Mouse (Mus musculus): Measurements from ENCODE around the gene Dnajc3.

Dnajc3 gene

GRCm38 (mm10) chr14:118932956-118933355, 4.8 kb upstream of the Dnajc3 start:
- DNase-seq: peak; percentile 64

GRCm38 (mm10) chr14:118934686-118935085, 3.1 kb upstream of the Dnajc3 start:
- no peak for DNase-seq

GRCm38 (mm10) chr14:118936236-118936635, 1.5 kb upstream of the Dnajc3 start:
- DNase-seq: no peak

GRCm38 (mm10) chr14:118936952-118937351, 824 bp upstream of the Dnajc3 start:
- no peak for DNase-seq

- DNase-seq: no peak
Observed at GRCm38 (mm10) chr14:118938551-118938950, 775 bp downstream of the Dnajc3 start.

DNA sequence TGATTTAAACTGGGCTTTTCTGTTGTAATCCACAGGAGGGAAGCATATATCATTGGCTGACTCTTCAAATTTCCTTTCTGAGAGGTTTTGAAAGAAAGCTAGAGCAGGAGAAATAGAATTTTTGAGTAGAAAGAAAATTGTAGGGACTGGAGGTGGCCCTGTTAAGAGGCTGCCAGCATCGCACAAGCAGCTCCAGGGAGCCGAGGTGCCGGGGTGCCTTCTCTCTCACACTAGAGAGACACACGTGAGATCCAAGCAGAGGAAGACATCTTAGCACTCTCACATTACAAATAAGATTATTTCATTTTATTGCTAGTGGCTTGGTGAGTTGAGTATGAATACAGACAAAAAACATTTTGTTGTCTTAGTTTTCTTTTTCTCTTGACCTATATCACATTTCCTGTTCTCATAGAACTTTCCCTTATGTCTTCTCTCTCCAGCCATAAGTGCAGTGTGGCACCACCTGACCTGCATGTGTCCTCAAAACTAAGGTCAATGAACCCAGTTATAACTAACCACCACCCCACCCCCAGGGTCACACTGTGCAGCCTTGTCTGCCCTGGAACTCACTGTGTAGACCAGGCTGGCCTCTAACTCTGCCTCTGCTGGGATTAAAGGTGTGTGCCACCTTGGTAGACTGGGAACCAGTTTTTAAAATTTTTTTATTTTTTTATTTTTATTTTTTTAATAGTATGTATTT, 3.2 kb downstream of the Dnajc3 start:
- peak; percentile 57 for DNase-seq

DNA sequence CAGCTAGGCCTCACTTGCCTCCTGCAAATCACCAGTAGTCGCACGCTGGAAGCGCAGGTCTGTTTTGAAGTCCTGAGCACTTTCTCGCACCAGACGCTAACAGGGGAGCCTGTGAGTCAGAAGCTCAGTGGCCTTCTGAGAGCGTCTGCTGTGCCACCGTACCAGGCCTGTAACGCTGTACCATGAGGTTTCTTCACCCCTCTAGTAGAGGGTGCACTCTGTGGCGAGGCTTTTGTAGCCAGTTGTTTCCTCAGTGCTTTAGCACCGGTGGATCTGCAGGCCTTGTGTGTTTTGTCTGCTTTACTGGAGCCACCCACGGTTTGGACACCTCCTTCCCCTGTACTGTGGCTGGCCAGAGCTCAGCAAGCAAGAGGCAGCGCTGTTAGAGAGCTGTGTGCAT, 4.3 kb downstream of the Dnajc3 start:
- no peak for DNase-seq

- no peak for DNase-seq
Observed at GRCm38 (mm10) chr14:118944702-118945101, 6.9 kb downstream of the Dnajc3 start.

DNA sequence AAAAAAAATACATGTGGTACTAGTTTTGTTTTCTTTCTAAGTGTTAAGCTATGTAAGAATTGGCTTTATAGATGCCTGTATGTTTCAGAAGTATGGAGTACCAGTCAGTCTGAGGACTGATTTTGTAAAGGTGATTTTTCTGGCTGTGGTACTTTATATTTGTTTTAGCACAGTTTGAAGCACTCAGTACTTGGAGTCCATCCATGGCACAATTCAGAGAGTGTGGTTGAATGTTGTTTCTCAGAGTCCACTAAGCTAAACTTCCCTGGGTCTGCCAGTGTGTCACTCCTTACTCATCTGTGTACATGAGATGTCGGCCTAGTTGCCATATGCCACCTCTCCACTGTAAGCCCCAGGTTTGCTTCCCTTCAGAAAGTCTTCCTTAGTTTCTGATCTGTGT, 11.1 kb downstream of the Dnajc3 start:
- no peak for DNase-seq

DNA sequence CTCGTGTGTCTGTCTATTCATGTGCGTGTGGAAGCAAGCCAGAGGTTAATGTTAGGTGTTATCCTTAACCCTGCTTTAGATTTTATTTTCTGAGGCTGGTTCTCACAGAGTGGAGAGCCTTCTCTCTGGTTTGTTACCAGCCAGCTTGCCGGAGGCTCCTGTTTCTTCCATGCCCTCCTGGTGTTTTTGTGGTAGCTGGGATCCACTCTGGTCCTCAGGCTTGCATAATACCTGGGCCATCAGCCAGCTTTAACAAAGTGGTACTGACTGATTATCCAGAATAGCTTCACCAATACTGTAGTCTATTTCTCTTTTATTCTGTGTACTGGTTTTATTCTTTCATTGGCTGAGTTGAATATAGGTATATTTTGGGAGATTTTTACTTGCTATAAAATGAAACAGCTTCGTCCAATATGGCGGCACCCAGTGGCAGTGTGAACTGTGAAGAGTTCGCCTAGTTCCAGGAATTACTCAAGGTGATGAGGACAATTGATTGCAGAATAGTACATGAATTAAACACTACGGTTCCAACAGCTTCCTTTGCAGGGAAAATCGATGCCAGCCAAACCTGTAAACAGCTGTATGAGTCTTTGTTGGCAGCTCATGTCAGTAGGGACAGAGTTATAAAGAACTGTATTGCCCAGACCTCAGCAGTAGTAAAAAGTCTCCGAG, 14.3 kb downstream of the Dnajc3 start:
- no peak for DNase-seq

- DNase-seq: no peak
Observed at GRCm38 (mm10) chr14:118958010-118958409, 20.2 kb downstream of the Dnajc3 start.

DNA sequence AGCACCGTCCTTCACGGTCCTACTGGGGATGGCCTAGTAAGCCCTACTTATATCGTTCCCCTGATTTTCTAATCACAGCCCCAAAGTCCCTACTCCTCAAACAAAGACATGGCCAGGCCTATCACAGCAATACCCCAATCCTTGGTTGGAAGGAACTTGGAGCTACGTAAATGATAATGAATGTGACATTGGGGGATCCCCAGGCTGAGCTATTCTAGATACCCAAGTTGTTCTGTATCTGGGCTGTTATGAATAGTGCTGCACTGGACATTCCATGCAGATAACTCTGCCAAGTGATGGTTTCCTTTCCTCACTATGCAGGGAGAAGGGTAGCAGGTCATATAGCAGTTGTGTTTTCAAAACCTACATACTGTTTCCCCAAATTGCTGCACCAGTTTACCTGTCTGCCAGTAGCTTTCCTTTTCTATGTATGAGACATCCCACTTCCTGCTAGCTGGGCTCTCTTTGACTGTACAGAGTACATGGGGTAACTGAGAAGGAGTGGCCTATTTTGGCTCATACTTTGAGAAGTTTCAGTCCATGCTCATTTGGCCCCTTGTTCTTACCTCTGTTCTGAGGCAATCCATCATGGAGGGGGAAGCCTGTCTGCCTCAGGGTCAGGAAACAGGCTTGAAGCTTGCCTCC, 27.7 kb downstream of the Dnajc3 start:
- DNase-seq: no peak

- DNase-seq: no peak
Observed at GRCm38 (mm10) chr14:118967646-118968045, 29.9 kb downstream of the Dnajc3 start.

DNA sequence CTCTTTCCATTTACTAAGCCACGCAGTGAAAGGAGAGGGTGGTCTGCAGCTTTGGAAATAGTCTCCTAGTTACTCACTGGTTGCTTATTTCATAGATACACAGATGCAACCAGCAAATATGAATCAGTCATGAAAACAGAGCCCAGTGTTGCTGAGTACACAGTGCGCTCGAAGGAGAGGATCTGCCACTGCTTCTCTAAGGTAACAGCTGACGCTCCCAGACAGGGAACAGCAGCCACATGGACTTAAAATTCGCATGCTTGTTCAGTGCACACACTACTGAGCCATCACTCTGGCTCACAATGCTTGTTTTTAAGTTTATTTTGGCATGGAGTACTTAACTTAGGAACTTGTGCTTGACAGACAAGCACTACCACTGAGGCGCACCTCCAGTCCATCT, 34.5 kb downstream of the Dnajc3 start:
- DNase-seq: no peak

DNA sequence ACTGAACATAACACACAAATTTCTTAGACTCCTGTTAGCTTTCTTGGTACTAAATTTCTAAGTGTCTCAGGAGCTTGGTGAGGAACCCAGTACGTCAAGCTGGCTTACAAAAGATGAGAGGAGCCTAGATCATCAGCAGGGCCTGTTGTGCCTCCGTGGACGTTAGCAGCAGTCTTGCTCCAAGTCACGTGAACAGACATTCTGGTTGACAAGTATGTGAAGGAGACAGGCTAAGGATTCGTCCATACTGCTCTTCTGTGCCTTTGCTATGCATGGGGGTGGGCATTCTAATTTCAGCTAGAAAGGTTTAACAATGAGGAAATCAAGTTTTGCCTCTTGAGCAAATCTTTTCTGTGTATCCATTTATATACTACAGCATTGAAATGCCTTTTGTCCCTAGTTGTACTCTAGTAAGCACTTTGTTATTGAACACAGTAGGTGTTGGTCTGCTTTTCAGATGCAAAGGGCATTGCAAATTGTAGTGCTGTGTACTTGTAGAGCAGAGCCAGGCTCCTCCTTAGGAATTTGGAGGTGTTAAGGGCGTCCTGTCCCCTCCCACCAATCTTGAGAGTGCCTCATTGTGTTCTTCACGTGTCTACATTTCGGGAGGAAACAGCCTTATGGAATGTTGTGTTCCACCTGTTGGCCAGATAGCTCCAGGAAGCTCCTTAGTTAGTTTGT, 39.5 kb downstream of the Dnajc3 start:
- no peak for DNase-seq

DNA sequence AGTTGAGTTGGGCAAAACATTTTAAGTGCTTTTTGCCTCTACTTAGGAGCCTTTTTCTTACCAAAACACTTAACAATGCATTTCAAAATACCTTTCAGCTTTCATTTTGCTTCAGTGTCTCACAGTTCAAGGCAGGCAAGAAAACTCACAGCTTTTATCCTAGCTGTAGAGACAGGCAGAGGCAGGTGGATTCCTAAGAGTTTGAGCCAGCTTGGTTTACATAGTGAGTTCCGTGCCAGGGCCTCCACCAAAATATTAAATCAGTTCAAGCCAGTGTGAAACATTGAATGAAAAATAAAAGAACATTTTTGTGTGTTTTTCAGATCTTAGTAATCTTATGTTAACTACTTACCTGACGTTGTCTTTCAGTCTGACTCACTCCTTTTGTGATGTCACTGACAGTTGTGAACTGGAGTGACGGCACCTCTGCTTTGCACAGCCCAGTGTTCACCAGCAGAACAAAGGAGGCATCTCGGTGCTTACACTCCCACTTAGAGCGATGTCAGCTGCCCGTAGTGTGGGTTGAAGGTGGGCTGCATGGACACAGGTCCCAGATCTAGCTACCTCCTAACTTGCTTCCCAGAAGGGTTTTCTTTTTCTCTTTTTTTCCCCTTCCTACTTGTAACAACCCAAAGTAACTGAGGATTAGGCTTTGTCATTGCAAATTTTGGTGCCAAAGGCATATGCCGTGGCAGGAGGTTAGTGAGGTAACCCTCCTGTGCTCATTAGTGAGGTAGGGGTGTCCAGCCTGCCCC, 42.0 kb downstream of the Dnajc3 start:
- DNase-seq: no peak

DNA sequence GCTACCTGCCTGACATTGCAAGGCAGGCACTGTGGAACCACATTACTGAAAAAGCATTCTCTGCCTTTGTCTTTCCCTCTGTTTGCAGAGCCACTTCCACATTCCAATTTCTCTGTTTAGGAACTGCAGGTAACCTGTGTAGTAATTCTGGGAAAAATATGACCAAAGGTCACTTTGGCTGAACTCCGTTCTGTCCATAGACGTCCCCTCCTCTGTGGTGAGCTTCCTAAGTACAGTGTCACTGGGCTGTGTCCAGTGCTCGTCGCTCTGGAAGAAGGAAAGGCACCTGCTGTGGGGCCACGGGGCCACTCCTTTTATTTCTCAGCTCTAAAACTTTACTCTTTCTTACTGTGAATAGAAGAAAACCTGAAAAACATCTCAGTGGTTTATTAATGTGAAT, 42.6 kb downstream of the Dnajc3 start:
- no peak for DNase-seq

- DNase-seq: peak; percentile 29
Observed at GRCm38 (mm10) chr14:118980890-118981289, 43.1 kb downstream of the Dnajc3 start.

- DNase-seq: peak; percentile 45
Observed at GRCm38 (mm10) chr14:118981711-118982428, 44.1 kb downstream of the Dnajc3 start.

DNA sequence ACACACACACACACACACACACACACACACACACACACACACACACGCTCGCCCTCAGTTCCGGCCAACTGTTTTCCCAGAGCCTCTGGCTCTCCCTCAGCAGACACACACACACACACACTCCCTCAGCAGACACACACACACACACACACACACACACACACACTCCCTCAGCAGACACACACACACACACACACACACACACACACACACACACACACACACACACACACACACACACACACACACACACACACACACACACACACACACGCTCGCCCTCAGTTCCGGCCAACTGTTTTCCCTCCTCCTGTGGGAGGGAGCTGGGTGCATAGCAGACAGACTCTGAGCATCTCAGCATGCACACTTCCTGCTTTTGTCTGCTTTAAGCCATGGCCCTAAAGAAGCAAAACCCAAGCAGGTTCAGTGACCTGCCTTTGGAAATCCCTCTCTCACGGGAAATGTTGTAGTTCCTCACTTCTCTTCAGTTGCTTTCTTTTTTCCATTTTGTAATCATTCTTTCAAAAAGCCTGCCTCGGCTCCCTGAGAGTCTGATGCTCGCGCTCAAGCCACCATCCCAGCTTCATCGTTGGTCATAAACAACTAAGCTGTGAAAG, 44.8 kb downstream of the Dnajc3 start:
- DNase-seq: peak; percentile 67

DNA sequence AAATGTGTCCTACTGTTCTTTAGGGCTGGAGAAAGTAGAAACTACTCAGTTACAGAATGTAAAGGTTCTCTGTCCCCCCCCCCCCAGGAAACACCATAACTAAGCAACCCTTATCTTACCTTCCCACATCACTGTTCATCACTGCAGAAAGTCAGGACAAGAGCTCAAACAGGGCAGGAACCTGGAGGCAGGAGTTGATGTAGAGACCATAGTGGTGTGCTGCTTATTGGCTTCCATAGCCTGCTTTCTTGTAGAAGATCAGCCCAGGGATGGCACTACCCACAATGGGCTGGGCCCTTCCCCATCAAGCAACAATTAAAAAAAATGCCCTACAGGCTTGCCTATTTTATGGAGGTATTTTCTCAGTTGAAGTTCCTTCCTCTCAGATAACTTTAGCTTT, 45.6 kb downstream of the Dnajc3 start:
- no peak for DNase-seq

- DNase-seq: no peak
Observed at GRCm38 (mm10) chr14:118984161-118984560, 46.4 kb downstream of the Dnajc3 start.
